Mouse (Mus musculus) testis, postnatal 10 days (tissue): ENCODE measurements around the gene Vmn1r55.
A peak's percentile ranks its signal among the peaks of the same experiment; 100 is the strongest.
"Not testable (repeated sequence)": the region's sequence is repeated elsewhere in the genome, so short reads cannot be mapped to it uniquely, and the experiment has no call there.

Source experiments
- DNase-seq: peaks from one replicate; pipeline ENCODE4 v3.0.0; 2021; ENCODE audit warnings: low spot score

Vmn1r55 gene

DNA sequence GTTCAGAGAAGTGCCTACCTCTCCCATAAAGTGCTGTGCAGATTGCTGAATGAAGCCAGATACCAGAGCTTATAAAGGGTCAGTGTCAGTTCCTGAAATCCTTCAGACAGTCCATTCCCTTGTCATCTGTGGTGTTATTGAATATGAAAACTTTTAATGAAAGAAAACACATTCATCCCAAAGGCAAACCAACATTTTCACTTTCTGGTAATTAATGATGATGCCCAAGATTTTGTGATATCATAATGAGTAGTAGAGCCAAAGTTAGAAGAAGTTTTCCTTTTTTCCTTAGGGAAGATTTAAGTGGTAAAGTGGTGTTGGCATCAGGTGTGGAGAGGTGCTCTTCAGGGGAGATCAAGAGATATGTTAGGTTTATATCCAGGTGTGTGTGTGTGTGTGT is at the start of gene Vmn1r55:
TSS of gene Vmn1r55 (minus strand) at position 101 of the 400 bp plus-strand sequence.
- DNase-seq: not testable (repeated sequence)

DNA sequence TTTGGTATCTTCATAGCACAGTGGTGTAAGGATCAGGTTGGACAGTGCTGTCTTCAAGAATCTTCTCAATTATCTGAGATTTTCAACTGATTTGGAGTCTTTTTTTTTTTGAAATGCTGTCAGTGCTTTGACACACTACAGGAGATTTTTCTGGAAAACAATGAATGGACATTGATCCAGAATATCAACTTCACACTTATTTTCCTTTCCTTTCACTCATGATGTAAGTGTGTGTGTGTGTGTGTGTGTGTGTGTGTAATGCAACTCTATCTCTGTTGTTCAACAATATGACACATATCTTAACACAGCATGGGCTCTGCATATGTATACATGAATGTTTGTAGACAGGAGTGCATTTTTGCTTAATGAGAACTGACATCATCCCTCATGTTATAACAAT is 47.2 kb upstream of the Vmn1r55 start, which contains the start of gene Vmn1r56:
TSS of gene Vmn1r56 (minus strand) at position 101 of the 400 bp plus-strand sequence.
- not testable (repeated sequence) for DNase-seq

DNA sequence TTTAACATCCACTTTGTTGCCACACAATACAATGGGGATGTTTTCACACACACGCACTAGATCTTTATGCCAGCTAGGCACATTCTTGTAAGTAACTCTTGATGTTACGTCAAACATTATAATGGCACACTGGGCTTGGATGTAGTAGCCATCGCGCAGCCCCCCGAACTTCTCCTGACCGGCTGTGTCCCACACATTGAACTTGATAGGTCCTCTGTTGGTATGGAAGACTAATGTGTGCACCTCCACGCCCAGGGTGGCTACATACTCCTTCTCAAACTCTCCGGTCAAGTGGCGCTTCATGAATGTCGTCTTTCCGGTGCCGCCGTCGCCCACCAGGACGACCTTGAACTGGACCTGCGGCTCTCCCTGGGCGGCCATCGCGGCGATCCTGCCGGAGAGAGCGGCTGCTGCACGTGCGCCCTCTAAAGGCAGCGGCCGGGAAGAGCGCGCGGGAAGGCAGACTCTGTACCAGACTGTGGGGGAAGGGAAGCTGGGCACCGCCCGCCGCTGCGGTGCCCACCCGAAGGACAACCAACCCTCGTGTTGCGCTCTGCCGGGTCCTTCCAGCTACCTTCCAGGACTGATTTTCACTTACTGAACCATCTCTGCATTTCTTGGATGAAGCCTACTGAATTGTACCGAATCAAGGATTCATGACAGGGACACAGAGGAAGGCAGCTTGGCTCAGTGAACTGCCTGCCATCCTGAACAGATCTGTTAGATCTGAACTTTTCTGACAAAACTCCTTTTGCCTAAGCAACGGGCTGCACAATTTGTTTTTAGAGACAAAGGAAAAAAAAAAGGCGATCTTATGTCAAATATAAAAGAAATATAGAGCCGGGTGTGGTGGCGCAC is 23.7 kb downstream of the Vmn1r55 start, which contains the start of gene Rasl2-9:
TSS of gene Rasl2-9 (minus strand) at position 402 of the 858 bp plus-strand sequence.
- peak; percentile 93 for DNase-seq

DNA sequence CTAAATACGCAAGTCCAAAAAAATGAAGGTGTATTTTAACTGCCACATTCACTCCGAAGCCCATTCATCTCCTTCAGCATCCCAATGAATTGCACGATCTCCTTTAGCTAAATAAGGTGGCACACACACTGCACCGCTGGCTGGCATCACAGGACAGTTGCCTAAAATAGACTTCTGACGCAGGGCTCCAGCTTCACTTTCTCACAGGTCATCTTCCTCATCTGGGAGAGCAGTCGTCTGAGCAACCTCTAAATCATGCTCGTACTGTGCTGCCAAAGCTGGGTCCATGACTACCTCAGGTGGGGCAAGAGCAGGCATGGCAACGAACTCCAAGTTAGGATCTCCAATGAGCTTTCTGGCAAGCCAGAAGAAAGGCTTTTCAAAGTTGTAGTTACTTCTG is 24.4 kb downstream of the Vmn1r55 start:
- DNase-seq: no peak

DNA sequence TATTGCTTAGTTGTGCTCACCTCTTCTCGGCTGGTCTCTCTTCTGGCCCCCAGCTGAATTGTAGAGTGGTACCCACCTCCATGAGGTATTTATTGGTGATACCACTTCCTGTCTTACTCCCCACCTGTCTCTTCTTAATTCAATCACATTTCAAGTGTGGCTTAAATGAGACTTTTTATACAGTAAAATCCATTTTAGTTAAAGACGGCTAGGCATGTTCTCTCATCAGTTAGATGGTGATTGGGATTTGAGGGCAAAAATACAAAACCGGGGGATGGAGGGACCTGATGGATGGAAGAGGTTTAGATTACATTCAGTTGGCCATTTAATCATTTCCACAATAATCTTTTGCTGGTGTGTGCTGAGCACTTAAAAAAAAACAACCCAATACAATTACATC is 32.6 kb downstream of the Vmn1r55 start, which contains the start of gene Rfpl4:
TSS of gene Rfpl4 (minus strand) at position 101 of the 400 bp plus-strand sequence.
- no peak for DNase-seq

DNA sequence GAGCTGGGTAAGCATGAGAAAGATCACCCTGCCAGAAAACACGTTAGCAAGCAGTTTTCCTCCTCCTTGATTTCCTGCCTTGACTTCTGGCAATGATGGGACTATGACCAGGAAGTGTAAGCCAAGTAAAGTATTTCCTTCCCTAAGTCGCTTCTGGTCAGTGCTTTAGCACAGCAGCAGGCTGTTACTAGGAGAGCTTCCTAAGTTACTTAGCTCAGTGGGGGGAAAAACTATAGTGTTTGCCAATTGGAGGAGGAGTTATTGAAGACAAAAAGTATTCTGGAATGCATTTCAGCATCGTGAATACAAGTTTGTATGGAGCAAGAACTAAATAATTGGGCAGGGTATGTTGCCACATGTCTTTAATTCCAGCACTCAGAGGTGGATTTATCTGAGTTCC is 36.8 kb downstream of the Vmn1r55 start:
- DNase-seq: no peak

DNA sequence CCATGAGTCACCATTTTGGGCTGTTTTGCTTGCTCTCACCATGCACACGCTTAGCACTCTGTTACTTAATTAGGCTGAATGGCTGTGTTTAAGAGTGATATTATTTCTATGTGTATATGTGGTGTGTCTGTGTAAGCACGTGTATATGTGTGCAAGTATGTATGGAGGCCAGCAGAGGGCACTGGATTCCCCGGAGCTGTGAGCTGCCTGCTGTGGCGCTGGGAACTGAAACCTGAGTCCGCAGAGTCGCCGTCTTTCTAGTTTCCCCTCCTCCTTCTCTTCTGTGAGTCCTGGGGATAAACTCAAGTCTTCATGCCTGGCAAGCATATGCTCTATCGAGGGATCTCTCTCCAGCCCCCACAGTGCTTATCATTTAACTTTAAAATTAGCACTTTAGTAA is 40.2 kb downstream of the Vmn1r55 start:
- peak; percentile 11 for DNase-seq

DNA sequence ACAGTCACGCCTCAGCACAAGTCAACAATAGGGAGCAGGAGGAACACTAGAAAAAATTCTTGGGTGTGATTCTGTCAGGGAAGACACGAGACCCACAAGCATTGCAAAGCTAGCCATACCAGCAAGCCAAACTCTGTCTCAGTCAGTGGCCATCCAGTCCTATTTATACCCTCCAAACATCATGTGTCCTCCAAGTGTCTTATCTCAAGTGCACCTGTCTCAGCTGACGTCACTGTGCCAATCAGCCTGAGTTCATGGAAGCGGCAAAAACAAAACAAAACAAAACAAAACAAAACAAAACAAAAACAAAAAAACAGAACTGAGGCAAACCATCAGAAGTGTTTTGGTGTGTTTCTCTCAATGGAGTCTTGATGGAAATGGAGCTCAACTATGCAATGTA is 41.2 kb downstream of the Vmn1r55 start:
- no peak for DNase-seq

DNA sequence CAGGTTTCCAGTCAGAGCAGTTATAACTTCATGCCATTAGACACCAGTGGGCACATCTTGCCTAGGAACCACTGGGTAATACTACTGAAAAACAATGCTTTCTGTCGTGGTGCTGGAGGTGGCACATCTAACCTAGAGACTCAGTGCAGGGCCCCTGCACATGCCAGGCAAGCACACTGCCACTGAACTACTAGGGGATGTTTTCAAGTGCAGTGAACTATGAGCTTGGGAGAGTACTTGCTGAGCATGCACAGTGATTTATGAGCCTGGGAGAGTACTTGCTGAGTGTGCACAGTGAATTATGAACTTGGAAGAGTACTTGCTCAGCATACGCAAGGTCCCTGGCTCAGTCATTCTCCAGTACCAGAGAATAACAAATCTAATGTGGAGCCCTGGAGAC is 46.9 kb downstream of the Vmn1r55 start:
- DNase-seq: no peak

DNA sequence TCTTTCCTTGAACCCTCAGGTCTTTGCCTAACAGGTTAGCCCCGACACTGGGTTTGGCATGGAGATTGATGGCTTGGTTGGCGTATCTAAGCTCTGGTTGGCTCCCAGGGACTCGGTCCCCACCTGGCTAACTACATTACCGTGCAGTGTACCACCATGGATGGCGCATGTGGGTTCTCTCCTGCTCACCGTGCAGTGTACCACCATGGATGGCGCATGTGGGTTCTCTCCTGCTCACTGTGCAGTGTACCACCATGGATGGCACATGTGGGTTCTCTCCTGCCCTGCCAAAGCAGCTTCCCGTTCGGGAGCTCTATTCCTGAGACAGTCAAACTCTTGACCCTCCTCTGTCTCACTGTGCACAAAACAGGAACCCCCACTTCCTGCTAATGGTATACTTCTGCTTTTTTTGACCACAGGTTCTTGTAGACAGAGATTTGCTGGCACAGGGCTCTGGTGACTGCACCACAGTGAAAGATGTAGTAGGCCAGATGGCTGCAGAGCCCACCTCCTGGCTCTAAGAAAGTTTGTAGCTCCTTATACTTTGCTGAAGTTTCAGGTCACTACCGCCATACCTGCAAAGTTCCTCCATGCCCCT is 48.3 kb downstream of the Vmn1r55 start:
- DNase-seq: no peak

DNA sequence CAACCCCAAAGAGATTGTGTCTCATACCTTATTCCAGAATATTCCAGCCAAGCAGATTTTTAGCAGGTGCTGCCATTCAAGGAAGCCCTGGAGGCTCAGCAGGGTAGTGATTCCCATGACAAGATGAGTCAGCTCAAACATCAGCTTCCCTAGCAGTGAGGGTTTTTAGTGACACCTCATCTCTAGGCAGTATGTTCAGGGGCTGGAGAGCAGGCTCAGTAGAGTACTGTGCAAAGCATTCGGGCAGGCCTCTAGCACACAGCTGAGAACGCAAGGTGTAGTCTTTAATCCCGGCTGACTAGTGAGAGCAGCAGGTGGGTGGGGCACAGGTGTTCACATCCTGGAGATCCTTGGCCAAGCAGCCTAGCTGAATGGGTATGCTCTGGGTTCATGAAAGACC is 49.7 kb downstream of the Vmn1r55 start:
- no peak for DNase-seq

DNA sequence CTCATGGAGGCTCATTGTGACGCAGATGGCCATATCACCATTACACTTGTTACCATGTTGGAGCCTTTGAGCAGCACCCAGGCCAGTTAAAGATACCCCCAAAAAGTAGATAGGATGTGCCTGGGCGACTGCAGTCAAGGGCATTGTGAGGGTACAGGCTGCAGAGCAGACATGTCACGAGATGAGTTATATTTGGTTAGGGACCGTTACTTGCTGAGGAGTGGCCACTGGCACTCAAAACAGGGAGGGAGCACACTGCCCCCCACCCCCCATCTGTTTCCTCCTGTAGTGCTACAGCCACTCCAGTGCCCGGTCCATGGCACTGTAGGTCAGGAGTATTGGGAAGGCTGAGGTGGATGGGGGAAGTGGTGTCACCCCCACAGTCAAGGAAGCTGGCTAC is 50.7 kb downstream of the Vmn1r55 start:
- no peak for DNase-seq

DNA sequence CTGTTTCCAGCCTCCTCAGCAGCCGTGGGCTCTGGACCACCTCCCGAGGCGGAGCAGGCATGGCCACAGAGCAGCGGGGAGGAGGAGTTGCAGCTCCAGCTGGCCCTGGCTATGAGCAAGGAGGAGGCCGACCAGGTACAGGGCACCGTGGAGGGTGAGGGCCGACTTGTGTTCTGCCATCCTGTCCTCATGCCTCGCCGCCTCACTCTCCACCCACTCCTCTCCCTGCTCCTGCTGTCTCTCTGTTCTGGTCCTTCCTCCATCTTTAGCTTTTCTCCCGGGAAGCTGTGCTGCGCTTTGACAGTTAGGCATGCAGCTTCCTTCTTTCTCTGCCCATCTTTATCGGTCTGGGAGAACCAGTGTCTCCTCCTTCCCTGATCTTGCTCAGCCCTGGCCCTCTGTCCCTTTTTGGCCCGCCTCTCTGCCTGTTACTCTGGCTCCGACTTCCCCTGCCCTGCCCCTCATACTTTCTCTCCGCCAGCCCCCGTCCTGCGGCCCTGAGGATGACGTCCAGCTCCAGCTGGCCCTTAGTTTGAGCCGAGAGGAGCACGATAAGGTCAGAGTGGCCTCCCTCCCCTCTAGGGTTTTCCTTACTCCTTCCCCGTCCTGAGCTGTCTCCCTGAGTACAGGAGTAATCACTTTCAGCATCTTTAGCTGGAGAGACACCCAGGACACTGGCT is 56.5 kb downstream of the Vmn1r55 start:
- peak; percentile 51 for DNase-seq

DNA sequence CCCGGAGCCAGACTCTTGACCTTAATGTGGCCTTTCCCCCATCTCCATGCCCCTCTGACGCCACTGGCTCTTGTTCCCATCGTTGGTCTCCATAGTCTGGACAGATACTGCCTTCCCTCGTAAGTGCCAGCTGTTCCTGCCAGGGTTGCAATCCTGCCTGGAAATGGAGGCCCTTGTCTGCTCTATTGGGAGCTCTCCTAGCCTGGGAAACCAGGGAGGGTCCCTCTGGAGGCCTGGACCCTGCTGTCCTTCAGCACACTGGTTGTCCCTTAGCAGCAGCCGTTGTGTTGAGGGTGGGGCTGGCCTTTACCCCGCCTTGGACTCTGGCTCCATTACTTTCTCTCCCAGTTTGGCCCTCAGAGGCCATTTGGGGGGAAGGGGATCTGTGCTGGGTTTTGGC is 57.1 kb downstream of the Vmn1r55 start:
- DNase-seq: peak; percentile 39

DNA sequence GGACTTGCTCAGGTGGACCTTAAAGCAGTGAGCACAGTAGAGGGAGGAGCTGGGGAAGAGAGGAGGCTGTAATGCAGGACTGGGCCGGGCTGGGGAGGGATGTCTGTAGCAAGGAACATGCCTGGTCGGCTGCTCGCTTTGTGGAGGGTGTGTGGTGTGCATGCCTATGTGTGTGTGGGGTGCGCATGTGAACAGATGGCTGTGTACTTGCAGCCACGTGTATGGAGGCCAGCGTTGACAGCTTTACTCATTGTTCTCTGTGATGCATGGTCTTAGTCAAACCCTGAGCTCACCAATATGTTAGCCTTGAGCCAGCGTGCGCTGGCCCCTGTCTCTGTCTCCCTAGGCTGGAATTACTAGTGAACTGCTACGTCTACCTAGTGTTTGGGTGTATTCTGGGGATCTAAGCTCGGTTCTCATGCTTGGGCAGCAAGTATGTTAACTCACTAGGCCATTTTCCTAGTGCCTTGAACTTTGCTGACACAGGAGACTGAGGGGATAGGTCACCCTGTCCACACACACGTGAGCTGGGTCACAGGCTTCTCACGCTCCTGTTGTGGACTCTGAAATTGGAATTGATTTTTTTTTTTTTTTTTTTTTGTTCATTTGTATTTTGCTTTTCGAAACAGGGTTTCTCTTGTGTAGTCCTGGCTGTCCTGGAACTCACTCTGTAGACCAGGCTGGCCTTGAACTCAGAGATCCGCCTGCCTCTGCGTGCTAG is 58.3 kb downstream of the Vmn1r55 start:
- peak; percentile 39 for DNase-seq

DNA sequence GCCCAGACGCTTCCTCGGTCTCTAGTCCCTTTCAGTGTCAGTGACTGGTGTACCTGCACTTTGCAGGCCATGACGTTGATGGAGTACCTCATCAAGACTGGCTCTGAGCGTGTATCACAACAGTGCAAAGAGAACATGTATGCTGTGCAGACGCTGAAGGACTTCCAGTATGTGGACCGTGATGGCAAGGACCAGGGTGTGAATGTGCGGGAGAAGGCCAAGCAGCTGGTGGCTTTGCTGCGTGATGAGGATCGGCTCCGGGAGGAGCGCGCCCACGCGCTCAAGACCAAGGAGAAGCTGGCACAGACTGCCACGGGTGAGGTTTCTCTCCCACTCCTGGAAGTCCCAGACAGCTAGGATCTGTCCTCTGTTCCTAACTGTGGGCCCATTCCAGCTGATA is 59.6 kb downstream of the Vmn1r55 start:
- no peak for DNase-seq

DNA sequence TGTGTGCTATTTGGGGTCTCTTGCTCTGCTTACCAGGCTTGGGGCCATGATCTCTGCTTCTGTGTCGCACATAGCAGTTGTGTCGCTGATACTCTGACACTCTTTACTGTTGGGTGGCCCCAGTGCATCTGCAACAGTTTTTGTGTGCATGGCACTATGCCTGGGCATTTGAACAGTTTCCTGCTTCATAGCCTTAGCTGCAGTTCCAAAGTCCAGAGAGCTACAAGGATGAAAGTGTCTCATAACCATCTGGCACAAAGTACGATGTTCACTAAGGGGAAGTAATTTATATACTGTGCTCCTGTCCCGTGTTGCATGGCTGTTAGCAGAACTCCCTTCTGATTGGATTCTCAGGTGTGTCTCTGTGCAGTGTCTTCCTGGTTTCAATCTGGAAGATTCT is 61.6 kb downstream of the Vmn1r55 start:
- DNase-seq: no peak

DNA sequence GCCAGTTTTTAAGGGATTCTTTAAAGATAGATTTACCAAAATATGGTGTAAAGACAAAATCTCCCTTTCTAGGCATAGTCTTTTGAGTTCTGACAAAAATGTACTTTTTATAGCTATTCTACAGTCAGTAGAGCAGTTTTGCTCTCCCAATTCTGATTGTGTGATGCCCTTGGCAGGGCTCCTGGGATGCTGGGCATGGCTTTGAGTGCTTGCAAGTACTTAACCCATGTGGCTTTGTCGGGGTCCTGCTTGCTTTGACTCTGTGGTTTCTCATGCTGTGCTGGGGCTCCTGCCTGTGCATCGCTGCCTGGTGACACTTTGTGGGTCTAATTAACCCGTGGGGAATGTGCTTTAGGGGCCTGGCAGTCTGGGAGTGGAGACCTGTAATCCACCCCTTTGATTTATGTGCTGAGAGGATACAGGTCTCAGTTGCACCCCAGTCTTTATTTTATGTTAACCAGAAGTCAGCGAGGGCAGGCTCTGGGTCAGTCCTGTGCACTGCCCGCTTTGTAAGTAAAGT is 62.5 kb downstream of the Vmn1r55 start:
- DNase-seq: peak; percentile 58

DNA sequence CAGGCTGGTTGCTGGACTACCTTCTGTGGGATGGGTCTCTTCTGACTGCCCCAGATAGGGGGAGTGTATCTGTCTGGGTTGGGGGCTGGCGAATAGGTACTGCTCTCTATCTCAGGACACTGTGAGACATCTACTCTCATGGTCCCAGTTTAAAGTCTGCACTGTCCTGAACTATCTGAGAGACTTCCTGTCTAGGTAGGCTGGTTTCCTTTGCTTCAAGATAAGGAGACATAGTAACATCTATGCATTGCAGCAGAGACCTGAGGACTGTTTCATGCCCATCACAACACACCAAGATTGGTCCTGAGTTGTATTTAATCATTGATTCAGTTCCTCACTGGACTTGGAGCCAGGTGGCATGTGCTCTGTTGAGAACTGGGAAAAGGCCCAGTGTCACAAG is 64.0 kb downstream of the Vmn1r55 start:
- DNase-seq: no peak

DNA sequence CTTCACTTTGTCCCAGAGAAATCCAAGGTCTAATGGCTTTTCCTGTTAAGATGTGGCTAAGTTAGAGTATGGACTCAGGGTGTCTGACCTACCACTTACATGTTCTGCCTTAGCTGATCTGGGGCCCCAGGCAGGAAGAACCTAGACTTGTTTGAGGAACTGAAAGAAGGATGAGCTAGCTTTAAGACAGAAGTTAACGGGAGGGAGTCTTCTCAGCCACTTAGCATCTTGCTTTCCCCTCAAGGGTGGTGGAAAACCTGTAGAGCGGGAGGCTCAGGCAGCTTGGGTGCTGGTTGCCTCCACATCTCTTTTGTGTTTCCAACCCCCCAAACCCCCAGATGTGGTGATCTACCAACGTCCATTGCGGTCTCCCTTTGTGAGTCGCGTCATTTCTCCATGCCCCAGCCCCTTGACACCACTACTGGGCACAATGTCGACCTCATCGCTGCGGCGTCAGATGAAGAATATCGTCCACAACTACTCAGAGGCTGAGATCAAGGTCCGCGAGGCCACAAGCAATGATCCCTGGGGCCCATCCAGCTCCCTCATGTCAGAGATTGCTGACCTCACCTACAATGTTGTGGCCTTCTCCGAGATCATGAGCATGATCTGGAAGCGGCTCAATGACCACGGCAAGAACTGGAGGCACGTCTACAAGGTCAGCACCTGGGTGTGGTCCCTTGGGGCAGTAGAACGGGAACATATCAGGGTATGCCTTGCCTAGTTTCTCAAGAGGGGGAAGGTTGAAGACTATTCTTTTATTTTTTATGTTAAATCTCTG is 66.0 kb downstream of the Vmn1r55 start:
- DNase-seq: peak; percentile 44

DNA sequence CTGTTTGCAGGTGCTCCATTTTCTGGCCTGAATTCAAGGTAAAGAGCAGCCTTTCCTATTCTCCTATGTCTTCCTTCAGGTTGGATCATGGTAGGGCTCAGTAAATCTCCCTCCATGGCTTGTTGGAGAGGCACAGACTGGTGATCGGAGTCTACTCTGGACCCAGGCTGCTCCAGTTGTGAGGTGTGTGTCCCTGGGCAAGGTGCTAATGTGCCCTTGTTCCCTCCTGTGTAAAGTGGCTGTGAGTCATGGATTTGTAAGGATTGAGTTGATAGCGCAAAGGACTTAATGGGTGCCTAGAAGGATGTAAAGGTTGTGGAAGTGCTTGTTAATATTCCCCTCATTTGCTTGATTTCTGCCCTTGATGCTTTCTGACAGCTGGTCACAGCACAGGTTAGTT is 67.5 kb downstream of the Vmn1r55 start:
- DNase-seq: peak; percentile 40
